Mouse (Mus musculus) neural tube, embryonic 10.5 days (tissue): Measurements from ENCODE around the gene Klk1b4.
"Not testable (repeated sequence)": the region's sequence is repeated elsewhere in the genome, so short reads cannot be mapped to it uniquely, and the experiment has no call there.

Experiments
- DNase-seq: peaks from one replicate; pipeline ENCODE4 v3.0.0-alpha.2; 2017; ENCODE audit warnings: low spot score; ENCODE audit errors: extremely low spot score

Gene Klk1b4

GRCm38 (mm10) chr7:44207135-44207534 is at the start of gene Klk1b4:
Gene Klk1b4 (plus strand): TSS chr7:44207435.
- not testable (repeated sequence) for DNase-seq

- DNase-seq = no peak
Observed at GRCm38 (mm10) chr7:44179299-44180045, 27.8 kb upstream of the Klk1b4 start.

GRCm38 (mm10) chr7:44186516-44186915 is 20.7 kb upstream of the Klk1b4 start:
- not testable (repeated sequence) for DNase-seq

- not testable (repeated sequence) for DNase-seq
Observed at GRCm38 (mm10) chr7:44187936-44188335, 19.3 kb upstream of the Klk1b4 start, which contains the start of gene Klk1b24. Gene Klk1b24 (plus strand): TSS chr7:44188236.

GRCm38 (mm10) chr7:44193466-44193865 is 13.8 kb upstream of the Klk1b4 start:
- DNase-seq = not testable (repeated sequence)

- DNase-seq = no peak
Observed at GRCm38 (mm10) chr7:44197891-44198290, 9.3 kb upstream of the Klk1b4 start, which contains the start of gene Klk1b3. Gene Klk1b3 (plus strand): TSS chr7:44198191.

- no peak for DNase-seq
Observed at GRCm38 (mm10) chr7:44208307-44208706, 1.1 kb downstream of the Klk1b4 start.

- DNase-seq = no peak
Observed at GRCm38 (mm10) chr7:44215645-44216044, 8.4 kb downstream of the Klk1b4 start, which contains the start of gene Klk1b5. Gene Klk1b5 (plus strand): TSS chr7:44215945.

- not testable (repeated sequence) for DNase-seq
Observed at GRCm38 (mm10) chr7:44221601-44222000, 14.4 kb downstream of the Klk1b4 start.

GRCm38 (mm10) chr7:44222335-44222734 is 15.1 kb downstream of the Klk1b4 start:
- DNase-seq = not testable (repeated sequence)

- DNase-seq = no peak
Observed at GRCm38 (mm10) chr7:44225076-44225475, 17.8 kb downstream of the Klk1b4 start, which contains the start of gene Klk1. Gene Klk1 (plus strand): TSS chr7:44225360.

GRCm38 (mm10) chr7:44235909-44236308 is 28.7 kb downstream of the Klk1b4 start, which contains the start of gene Gm36864:
Gene Gm36864 (plus strand): TSS chr7:44236177.
- DNase-seq = no peak

GRCm38 (mm10) chr7:44239913-44240312 is 32.7 kb downstream of the Klk1b4 start:
- no peak for DNase-seq

- no peak for DNase-seq
Observed at GRCm38 (mm10) chr7:44240712-44241111, 33.5 kb downstream of the Klk1b4 start.

GRCm38 (mm10) chr7:44241163-44241562 is 33.9 kb downstream of the Klk1b4 start:
- DNase-seq = no peak

GRCm38 (mm10) chr7:44244080-44244479 is 36.8 kb downstream of the Klk1b4 start:
- no peak for DNase-seq

GRCm38 (mm10) chr7:44246055-44246983 is 39.1 kb downstream of the Klk1b4 start, which contains the start of the genes 1700028J19Rik and 2410002F23Rik:
Gene 1700028J19Rik (minus strand): TSS chr7:44246695.
Gene 2410002F23Rik (plus strand): TSS chr7:44246722.
- DNase-seq = peak; percentile 93

GRCm38 (mm10) chr7:44246984-44247470 is 39.8 kb downstream of the Klk1b4 start:
- DNase-seq = no peak

- no peak for DNase-seq
Observed at GRCm38 (mm10) chr7:44247971-44248370, 40.7 kb downstream of the Klk1b4 start.

GRCm38 (mm10) chr7:44249248-44249647 is 42.0 kb downstream of the Klk1b4 start:
- DNase-seq = no peak

- not testable (repeated sequence) for DNase-seq
Observed at GRCm38 (mm10) chr7:44250732-44251275, 43.6 kb downstream of the Klk1b4 start.
